In genomic region chr7:3164381-3164780, GRCm38 (mm10) we compare ENCODE assay signal across 22 mouse cellular contexts. TPM values are rescaled to one million over a fixed set of nuclear protein-coding genes. Genes with fewer than 3 reads are reported as not detected.
DNase-seq lines count a peak whose midpoint lies in the region; TF ChIP-seq lines count a peak whose summit lies in the region.
"Had no signal": no experiment of that assay in that cellular context is flagged by ENCODE, and none has a peak within 500 bp of the region (broad histone marks: within the 10 kb centered on the region; RNA-seq: fewer than 3 reads in every experiment).

No protein-coding gene starts in this region.

- peak overlapping the region; percentile 79 for H3K27ac ChIP-seq in ES-Bruce4 (ENCODE audit: insufficient read depth, low read length)
- H3K27ac ChIP-seq in ES-E14 (ENCODE audit: insufficient read depth, low read depth, low read length, poor library complexity, severe bottlenecking), result no peak overlapping the region
- H3K27ac ChIP-seq: embryonic facial prominence, embryonic 10.5 days; embryonic facial prominence, embryonic 12.5 days; forebrain, embryonic 13.5 days; forebrain, embryonic 15.5 days had no signal

- H3K9me3 ChIP-seq in E14TG2a.4 (ENCODE audit: low read length), result no peaks in the 10 kb centered on the region
- no peaks in the 10 kb centered on the region for H3K9me3 ChIP-seq in ES-Bruce4 (replicated peaks; ENCODE audit: control insufficient read depth, insufficient read depth, low read length, poor library complexity, severe bottlenecking)
- no peaks in the 10 kb centered on the region for H3K9me3 ChIP-seq in ES-E14 (ENCODE audit: control insufficient read depth, insufficient read depth, low read depth, low read length)
- H3K9me3 ChIP-seq: forebrain, embryonic 15.5 days had no signal

- H3K36me3 ChIP-seq in E14TG2a.4 (ENCODE audit: insufficient read depth, low read length) (peaks cover 47% of the 10 kb centered on the region), ES-Bruce4 (ENCODE audit: control insufficient read depth, insufficient read depth, low read length, poor library complexity, severe bottlenecking) (peaks cover 34% of the 10 kb centered on the region), ES-E14 (ENCODE audit: control insufficient read depth, insufficient read depth, low read length, poor library complexity, severe bottlenecking) (peaks cover 30% of the 10 kb centered on the region)
- H3K36me3 ChIP-seq: embryonic facial prominence, embryonic 10.5 days; embryonic facial prominence, embryonic 12.5 days; forebrain, embryonic 15.5 days had no signal

- in situ Hi-C loops in ES-E14 (cut with MboI; ENCODE audit: low sequenced_read_pairs in 2 of 2, unreplicated experiment in 2 of 2), result no loop called here

- H3K4me1 ChIP-seq in E14TG2a.4 (replicated peaks; ENCODE audit: low read depth, low read length) (peaks cover 55% of the 10 kb centered on the region), ES-Bruce4 (ENCODE audit: control insufficient read depth, insufficient read depth, low read length) (peaks cover 4% of the 10 kb centered on the region), ES-E14 (ENCODE audit: control insufficient read depth in 2 of 2, insufficient read depth in 2 of 2, low read length in 2 of 2, poor library complexity in 1 of 2) (peaks cover 0 to 3% of the 10 kb centered on the region in 2 experiments; a peak in 2 of 4 replicates)
- H3K4me1 ChIP-seq: embryonic facial prominence, embryonic 10.5 days; embryonic facial prominence, embryonic 12.5 days; forebrain, embryonic 13.5 days; forebrain, embryonic 15.5 days had no signal

- H3K4me3 ChIP-seq in E14TG2a.4 (replicated peaks; ENCODE audit: low read length), result peak overlapping the region; percentile 68
- H3K4me3 ChIP-seq in ES-Bruce4 (ENCODE audit: low read depth, low read length), result peak overlapping the region; percentile 29; the same call in 1 of the 2 replicates
- peak overlapping the region; percentile 41 to 42 for H3K4me3 ChIP-seq in ES-E14 (ENCODE audit: insufficient read depth in 1 of 2, low read depth in 1 of 2, low read length in 2 of 2, poor library complexity in 1 of 2, severe bottlenecking in 1 of 2)
- H3K4me3 ChIP-seq: embryonic facial prominence, embryonic 10.5 days; embryonic facial prominence, embryonic 12.5 days; forebrain, embryonic 13.5 days; forebrain, embryonic 15.5 days had no signal

- TF ChIP-seq EP300 in ES-Bruce4 (IDR thresholded peaks at IDR 0.05; ENCODE audit: insufficient read depth, low read depth, low read length), result no peak

- DNase-seq in ES-E14 (ENCODE audit: low read depth, low spot score) (no peak), ZHBTc4 (ENCODE audit: low read depth, low spot score) (peak; percentile 85)
- DNase-seq in left cerebral cortex, adult 11 months (ENCODE audit: low spot score), result no peak
- no peak for DNase-seq in adrenal gland, adult 8-10 months
- no peak for DNase-seq in lung, postnatal 36 days
- DNase-seq: adrenal gland, adult 2 months; adrenal gland, postnatal 14 days; adrenal gland, postnatal 36 days; cerebellum, adult 11-12 months; cerebellum, adult 2 months; cerebellum, adult 9-10 months; cerebellum, postnatal 10 days; cerebellum, postnatal 25 days; forebrain, postnatal 0 days had no signal

- TF ChIP-seq POLR2A in ES-Bruce4 (IDR thresholded peaks at IDR 0.05; ENCODE audit: insufficient read depth, low read length), result no peak

- H3K9ac ChIP-seq in ES-Bruce4 (ENCODE audit: low read depth, poor library complexity, severe bottlenecking) (peak overlapping the region; percentile 2), ES-E14 (ENCODE audit: insufficient read depth, low read depth, low read length, poor library complexity, severe bottlenecking) (peak overlapping the region; percentile 55; the same call in 1 of the 2 replicates)
- H3K9ac ChIP-seq: embryonic facial prominence, embryonic 12.5 days; forebrain, embryonic 13.5 days; forebrain, embryonic 15.5 days; forebrain, postnatal 0 days had no signal

- no peak for TF ChIP-seq CTCF in E14TG2a.4 (conservative IDR thresholded peaks at IDR 0.05; ENCODE audit: low read length)
- no peak for TF ChIP-seq CTCF in ES-Bruce4 (IDR thresholded peaks at IDR 0.05; ENCODE audit: low read depth, low read length)

- H3K27me3 ChIP-seq in E14TG2a.4 (ENCODE audit: insufficient read depth, low read length) (no peaks in the 10 kb centered on the region), ES-Bruce4 (ENCODE audit: control insufficient read depth, insufficient read depth, low read length, poor library complexity, severe bottlenecking) (no peaks in the 10 kb centered on the region)
- H3K27me3 ChIP-seq: embryonic facial prominence, embryonic 12.5 days; forebrain, embryonic 13.5 days; forebrain, embryonic 15.5 days had no signal

TF ChIP-seq in ES-E14, 5 proteins besides CTCF, POLR2A, EP300 and RAD21:
- TF ChIP-seq HCFC1 (IDR thresholded peaks at IDR 0.05; ENCODE audit: borderline replicate concordance, insufficient read depth, low read length), result no peak
- TF ChIP-seq MAFK (IDR thresholded peaks at IDR 0.05; ENCODE audit: insufficient read depth, low read depth, low read length), result no peak
- no peak for TF ChIP-seq CHD2 (IDR thresholded peaks at IDR 0.05; ENCODE audit: low read depth, low read length)
- no peak for TF ChIP-seq ZNF384 (IDR thresholded peaks at IDR 0.05; ENCODE audit: low read depth, low read length)
- TF ChIP-seq ZC3H11A (IDR thresholded peaks at IDR 0.05; ENCODE audit: borderline replicate concordance, low read depth, low read length), result no peak

RNA-seq across cellular contexts. Expression of gene AU018091, which starts 4.6 kb away (rescaled TPM):
- 64.8 and 68.3 TPM in 2 replicates for polyA plus RNA-seq in ES-Bruce4 (2011; ENCODE audit: insufficient read depth, insufficient read length, low read depth, missing spikeins)
- total RNA-seq in ES-E14 (2012; rRNA removed), result 198 and 373 TPM in 2 replicates
- not detected for total RNA-seq in adrenal gland, adult 8-10 months (2022)
- total RNA-seq: adrenal gland, adult 2 months; adrenal gland, postnatal 14 days; adrenal gland, postnatal 36 days; forebrain, postnatal 0 days; MEL had no signal
- polyA plus RNA-seq: adrenal gland, adult 2 months; cerebellum, adult 2 months; cortical plate, adult 2 months; forebrain, embryonic 13.5 days; forebrain, embryonic 15.5 days; forebrain, postnatal 0 days had no signal

Comparison
In these comparisons a context has a peak if more than half of its experiments do, and no peak if none do; other contexts are left out.
1. RNA of gene AU018091, which starts 4.6 kb away (total RNA-seq): 198 to 373 TPM in ES-E14; not detected in adrenal gland, adult 8-10 months; every median in the first group is over 100 times any median in the second.
2. Peak in every context shown above with its lines, with median percentiles within 50 percentile points of each other: H3K4me3 ChIP-seq.